Mouse (Mus musculus): ENCODE measurements around the gene Car5a. TPM values are rescaled to one million over a fixed set of nuclear protein-coding genes. Genes with fewer than 3 reads are reported as not detected.
A peak's percentile ranks its signal among the peaks of the same experiment; 100 is the strongest.

Car5a gene
- polyA plus RNA-seq, 1 experiment from 2014 or later: not detected

DNA sequence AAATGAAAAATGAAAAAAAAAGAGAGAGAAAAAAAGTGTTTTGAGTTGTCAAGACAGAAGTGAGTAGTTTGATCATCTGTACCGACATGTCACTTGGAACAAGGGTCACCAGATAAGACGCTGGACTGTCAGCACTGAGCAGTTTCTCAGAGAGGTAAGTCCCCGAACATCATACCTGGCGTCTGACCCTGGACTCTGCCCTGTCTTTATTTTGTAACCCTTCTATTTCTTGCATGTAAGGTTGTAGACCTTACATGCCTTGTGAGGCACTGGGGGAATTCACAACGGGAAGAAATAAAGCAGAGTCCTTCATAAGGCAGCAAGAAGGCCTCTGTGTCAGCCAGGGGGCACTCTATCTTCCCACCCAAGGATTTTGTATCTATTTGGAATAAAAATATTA lies 20.0 kb downstream of the Car5a start:
- 75% methylated on average over 5 of the region's 5 CpGs for WGBS
- no peak for DNase-seq (ENCODE audit: low spot score)
- H3K27ac ChIP-seq: no peak overlapping the region
- H3K4me1 ChIP-seq: peaks cover 10% of the 10 kb centered on the region
- no peak overlapping the region for H3K4me3 ChIP-seq
- H3K36me3 ChIP-seq: no peaks in the 10 kb centered on the region
- peaks cover 5% of the 10 kb centered on the region; the same call in 1 of the 2 replicates for H3K27me3 ChIP-seq (ENCODE audit: insufficient read depth, poor library complexity, severe bottlenecking)
- H3K9me3 ChIP-seq: no peaks in the 10 kb centered on the region

DNA sequence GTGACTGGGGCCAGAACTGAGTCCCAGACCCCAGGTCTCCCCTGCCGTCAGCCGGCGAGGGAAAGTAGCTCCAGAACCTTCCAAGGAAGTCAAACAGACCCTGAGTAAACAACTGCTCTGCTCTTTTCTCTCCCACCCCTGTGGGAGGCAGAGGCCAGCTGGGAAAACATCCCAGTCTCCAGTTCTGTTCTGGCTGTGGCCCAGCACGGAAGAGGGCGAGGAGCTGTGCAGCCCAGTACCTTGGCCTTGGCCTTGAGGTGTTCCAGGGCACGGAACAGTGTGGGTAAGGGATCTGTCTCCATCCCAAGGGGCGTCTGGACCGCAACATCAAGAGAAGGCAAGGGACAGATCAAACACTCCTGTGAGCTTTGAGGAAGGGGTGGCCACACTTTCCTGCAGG lies 22.6 kb downstream of the Car5a start:
- no peak overlapping the region for H3K4me3 ChIP-seq
- peak; percentile 74 for DNase-seq (ENCODE audit: low spot score)
- peak overlapping the region; percentile 38; the same call in 1 of the 2 replicates for H3K27ac ChIP-seq
- peaks cover 5% of the 10 kb centered on the region; the same call in 1 of the 2 replicates for H3K27me3 ChIP-seq (ENCODE audit: insufficient read depth, poor library complexity, severe bottlenecking)
- no peaks in the 10 kb centered on the region for H3K9me3 ChIP-seq
- peaks cover 12% of the 10 kb centered on the region for H3K4me1 ChIP-seq
- H3K36me3 ChIP-seq: no peaks in the 10 kb centered on the region
- WGBS: 57% methylated on average over 8 of the region's 8 CpGs

DNA sequence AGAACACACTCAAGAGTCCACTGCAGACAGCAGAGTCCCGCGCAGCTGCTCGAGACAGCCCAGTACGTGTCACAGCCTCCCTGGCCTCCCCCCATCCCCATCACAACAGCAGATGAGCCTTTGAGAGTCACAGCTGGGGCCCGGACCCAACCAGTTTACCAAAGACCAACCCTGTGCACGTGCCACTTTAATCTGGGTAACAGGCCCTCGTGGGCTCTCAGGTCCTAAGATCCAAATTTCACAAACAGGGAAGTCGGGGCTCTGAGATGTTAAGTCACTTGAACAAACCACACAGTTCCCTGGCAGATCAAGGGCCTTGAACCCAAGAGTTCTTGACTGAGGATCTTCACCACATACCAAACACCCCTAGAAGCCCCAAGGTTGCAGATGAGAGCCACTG lies 23.1 kb downstream of the Car5a start:
- Histone ChIP-seq H3K27me3 (ENCODE audit: insufficient read depth, poor library complexity, severe bottlenecking) (peaks cover 1% of the 10 kb centered on the region; the same call in 1 of the 2 replicates), H3K4me3 (no peak overlapping the region), H3K27ac (peak overlapping the region; percentile 38; the same call in 1 of the 2 replicates), H3K4me1 (peaks cover 12% of the 10 kb centered on the region), H3K9me3 (no peaks in the 10 kb centered on the region), H3K36me3 (no peaks in the 10 kb centered on the region)
- DNase-seq (ENCODE audit: low spot score): peak; percentile 68
- 78% methylated on average over 8 of the region's 8 CpGs for WGBS

DNA sequence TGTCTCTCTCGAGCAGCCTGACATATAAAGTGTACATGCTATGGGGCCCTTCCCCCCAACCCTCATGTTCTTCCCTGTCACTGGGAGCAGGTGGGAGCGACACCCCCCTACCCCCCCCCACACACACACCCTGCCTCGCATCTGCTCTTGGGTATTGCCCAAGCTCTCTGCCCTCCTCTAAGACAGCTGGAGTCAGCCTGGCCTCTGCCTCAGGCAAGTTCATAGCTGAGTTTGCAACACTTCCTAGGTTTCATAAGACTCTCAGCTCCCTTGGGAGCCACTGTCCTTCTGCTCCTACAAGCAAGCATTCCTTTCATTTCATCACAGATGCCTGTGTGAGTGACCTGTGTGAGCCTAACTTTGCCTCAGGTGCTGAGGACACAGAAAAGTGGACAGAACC lies 25.0 kb downstream of the Car5a start:
- no peak for DNase-seq (ENCODE audit: low spot score)
- H3K36me3 ChIP-seq: no peaks in the 10 kb centered on the region
- H3K4me3 ChIP-seq: no peak overlapping the region
- WGBS: 49% methylated on average over 3 of the region's 3 CpGs
- no peaks in the 10 kb centered on the region; the same call in 1 of the 2 replicates for H3K27me3 ChIP-seq (ENCODE audit: insufficient read depth, poor library complexity, severe bottlenecking)
- no peak overlapping the region for H3K27ac ChIP-seq
- H3K9me3 ChIP-seq: no peaks in the 10 kb centered on the region
- H3K4me1 ChIP-seq: peaks cover 12% of the 10 kb centered on the region

DNA sequence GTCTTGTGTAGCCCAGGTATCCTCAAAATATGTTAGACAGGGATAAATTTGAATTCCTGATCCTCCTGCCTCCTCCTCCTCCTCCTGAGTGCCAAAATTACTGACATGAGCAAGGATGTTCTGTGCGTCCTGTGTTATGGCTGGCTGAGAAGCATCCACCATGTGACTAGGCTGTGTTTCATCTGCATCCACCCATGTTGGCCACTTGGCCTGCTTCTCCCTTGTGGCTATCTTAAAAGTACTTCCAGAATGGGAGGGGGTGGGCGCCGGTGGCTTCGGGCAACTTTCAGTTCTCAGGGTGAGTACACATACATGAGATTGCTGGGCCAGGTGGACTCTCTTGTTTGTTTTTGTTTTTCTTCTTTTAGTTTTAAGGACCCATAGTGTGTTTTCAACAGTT lies 25.5 kb downstream of the Car5a start:
- Histone ChIP-seq H3K36me3 (no peaks in the 10 kb centered on the region), H3K27ac (no peak overlapping the region), H3K27me3 (ENCODE audit: insufficient read depth, poor library complexity, severe bottlenecking) (peaks cover 4% of the 10 kb centered on the region), H3K4me3 (no peak overlapping the region), H3K9me3 (no peaks in the 10 kb centered on the region), H3K4me1 (peaks cover 12% of the 10 kb centered on the region)
- DNase-seq (ENCODE audit: low spot score): no peak
- WGBS: 64% methylated on average over 4 of the region's 4 CpGs

DNA sequence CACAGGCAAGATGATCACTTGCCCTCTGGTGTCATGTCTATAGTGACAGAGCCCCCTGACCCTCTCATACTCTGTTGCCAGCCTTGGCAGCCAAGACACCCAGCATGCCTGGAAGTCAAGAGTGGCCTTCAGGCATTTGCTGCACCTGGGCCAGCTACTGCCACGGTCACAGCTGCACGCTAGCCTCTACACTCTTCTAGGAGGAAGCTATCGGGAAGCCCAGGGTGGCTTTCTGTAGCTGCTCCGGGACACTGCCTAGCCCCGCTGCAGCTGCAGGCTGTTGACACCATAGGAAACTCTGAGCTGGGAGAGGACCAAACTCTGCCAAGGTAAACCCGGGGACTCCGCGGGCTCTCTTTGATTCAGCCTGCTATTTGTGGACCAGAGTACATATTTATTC lies 31.3 kb downstream of the Car5a start:
- 80% methylated on average over 8 of the region's 8 CpGs for WGBS
- DNase-seq (ENCODE audit: low spot score): no peak

DNA sequence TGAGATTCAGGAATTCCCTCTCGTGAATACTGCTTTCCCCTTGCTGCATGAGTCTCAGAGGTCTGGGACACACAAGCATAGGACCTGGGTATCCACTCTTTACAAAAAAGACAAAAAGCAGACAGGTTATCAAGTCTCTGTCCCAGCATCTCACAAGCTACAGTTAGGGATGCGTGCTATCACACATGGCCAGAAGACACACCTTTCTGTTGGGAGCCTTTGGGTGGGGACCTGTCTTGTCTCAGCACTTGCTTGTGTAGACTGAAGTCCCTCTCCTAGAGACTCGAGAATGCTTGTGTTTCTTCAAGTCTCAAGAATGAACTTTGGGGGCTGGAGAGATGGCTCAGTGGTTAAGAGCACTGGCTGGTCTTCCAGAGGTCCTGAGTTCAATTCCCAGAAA lies 31.9 kb downstream of the Car5a start:
- peaks cover 16% of the 10 kb centered on the region for H3K4me1 ChIP-seq
- peaks cover 34% of the 10 kb centered on the region for H3K27me3 ChIP-seq (ENCODE audit: insufficient read depth, poor library complexity, severe bottlenecking)
- 70% methylated on average over 3 of the region's 3 CpGs for WGBS
- no peak overlapping the region for H3K27ac ChIP-seq
- H3K4me3 ChIP-seq: no peak overlapping the region
- H3K36me3 ChIP-seq: no peaks in the 10 kb centered on the region
- DNase-seq (ENCODE audit: low spot score): no peak
- no peaks in the 10 kb centered on the region for H3K9me3 ChIP-seq

More for the DNA sequence above, 31.3 kb downstream of the Car5a start:
- Histone ChIP-seq H3K27me3 (ENCODE audit: insufficient read depth, poor library complexity, severe bottlenecking) (peaks cover 30% of the 10 kb centered on the region), H3K4me1 (0 out of 2 replicates have a peak, but pooled peaks cover 11% of the 10 kb centered on the region), H3K9me3 (no peaks in the 10 kb centered on the region), H3K36me3 (no peaks in the 10 kb centered on the region), H3K27ac (no peak overlapping the region), H3K4me3 (no peak overlapping the region)

DNA sequence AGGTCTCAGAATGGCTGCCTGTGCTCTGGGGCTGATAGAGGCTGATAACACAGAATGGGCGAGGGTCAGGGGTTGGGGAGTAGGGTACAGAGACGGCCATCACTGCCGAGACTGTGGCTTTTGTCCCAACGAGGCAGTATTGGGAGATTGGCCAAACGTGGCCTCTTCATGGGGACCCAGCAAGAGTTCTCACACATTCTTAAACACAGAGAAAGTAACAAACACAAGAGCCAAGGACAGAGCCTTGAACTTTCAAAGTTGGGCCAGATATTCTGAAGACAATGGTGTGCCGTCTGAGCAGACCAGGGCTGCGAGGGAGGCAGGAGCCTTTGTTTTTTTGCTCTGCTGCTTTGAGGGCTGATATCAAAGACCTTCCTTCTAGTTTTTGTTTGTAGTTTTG lies 32.7 kb downstream of the Car5a start:
- peaks cover 24% of the 10 kb centered on the region for H3K4me1 ChIP-seq
- DNase-seq (ENCODE audit: low spot score): no peak
- H3K9me3 ChIP-seq: no peaks in the 10 kb centered on the region
- no peak overlapping the region for H3K27ac ChIP-seq
- H3K4me3 ChIP-seq: no peak overlapping the region
- 69% methylated on average over 7 of the region's 7 CpGs for WGBS
- H3K36me3 ChIP-seq: no peaks in the 10 kb centered on the region
- H3K27me3 ChIP-seq (ENCODE audit: insufficient read depth, poor library complexity, severe bottlenecking): peaks cover 34% of the 10 kb centered on the region

DNA sequence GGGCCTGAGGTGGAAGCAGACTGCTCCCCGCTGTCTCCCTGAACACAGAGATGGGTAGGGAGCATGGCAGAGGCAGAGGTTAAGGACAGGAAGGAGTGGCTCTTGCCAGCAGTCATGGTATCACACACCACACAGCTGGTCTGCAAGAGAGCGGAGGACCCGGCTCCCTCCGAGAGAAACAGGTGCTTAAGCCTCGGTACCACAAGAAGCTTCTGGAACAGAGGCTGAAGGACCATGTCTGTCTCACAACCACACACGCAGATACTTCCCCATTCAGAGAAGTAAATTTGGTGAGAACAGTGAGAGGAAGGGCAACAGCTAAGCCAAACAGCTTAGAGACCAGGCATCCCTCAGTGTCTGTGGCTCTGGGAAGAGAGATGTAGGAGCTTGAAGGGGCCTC lies 33.3 kb downstream of the Car5a start:
- Histone ChIP-seq H3K4me3 (no peak overlapping the region), H3K27ac (no peak overlapping the region), H3K27me3 (ENCODE audit: insufficient read depth, poor library complexity, severe bottlenecking) (peaks cover 34% of the 10 kb centered on the region), H3K4me1 (peaks cover 29% of the 10 kb centered on the region), H3K9me3 (no peaks in the 10 kb centered on the region), H3K36me3 (no peaks in the 10 kb centered on the region)
- 86% methylated on average over 6 of the region's 6 CpGs for WGBS
- no peak for DNase-seq (ENCODE audit: low spot score)

DNA sequence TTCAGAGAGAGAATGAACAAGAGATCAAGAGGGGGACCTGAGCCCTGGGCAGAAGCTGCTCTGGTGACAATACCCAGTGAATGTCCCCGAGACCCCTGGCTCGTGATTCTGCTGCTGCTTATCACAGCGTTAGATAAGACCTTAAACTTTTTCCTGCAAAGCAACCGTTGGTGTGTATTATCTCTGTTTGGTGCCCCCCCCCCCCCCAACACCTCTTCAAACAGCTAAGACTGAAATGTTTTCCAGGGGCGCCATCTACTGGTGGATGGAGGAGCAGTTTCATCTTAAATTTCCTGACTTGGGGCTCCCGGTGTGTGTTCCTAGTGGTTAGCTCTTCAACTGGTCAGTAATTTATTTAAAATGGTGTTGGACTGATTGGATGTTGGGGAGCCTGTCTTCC lies 35.0 kb downstream of the Car5a start:
- Histone ChIP-seq H3K36me3 (no peaks in the 10 kb centered on the region), H3K4me1 (peaks cover 39% of the 10 kb centered on the region), H3K9me3 (no peaks in the 10 kb centered on the region), H3K4me3 (no peak overlapping the region), H3K27me3 (ENCODE audit: insufficient read depth, poor library complexity, severe bottlenecking) (peaks cover 34% of the 10 kb centered on the region), H3K27ac (no peak overlapping the region)
- DNase-seq (ENCODE audit: low spot score): peak; percentile 86
- 3% methylated on average over 6 of the region's 6 CpGs for WGBS

DNA sequence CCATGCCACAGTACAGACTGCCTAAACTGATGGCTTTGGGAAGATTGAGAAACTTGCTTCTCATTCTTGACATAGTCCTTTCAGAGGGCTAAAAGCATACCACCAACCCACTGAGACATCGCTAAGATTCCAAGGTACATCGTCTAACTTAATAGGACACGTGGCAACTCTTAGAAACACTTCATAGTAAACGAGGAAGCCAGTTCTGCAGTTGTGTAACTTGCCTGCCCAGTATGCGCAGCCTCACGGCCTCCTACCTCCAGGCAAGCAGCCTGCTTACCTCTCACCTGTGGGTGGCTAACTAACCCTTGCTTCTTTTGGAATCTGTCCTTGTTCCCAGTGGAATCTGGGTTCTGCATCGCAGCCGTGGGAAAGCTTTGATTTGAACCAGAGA lies 35.6 kb downstream of the Car5a start:
- Histone ChIP-seq H3K27ac (no peak overlapping the region), H3K4me3 (no peak overlapping the region), H3K27me3 (ENCODE audit: insufficient read depth, poor library complexity, severe bottlenecking) (peaks cover 30% of the 10 kb centered on the region), H3K36me3 (no peaks in the 10 kb centered on the region), H3K4me1 (peaks cover 43% of the 10 kb centered on the region), H3K9me3 (no peaks in the 10 kb centered on the region)
- DNase-seq (ENCODE audit: low spot score): no peak
- 59% methylated on average over 8 of the region's 8 CpGs for WGBS

DNA sequence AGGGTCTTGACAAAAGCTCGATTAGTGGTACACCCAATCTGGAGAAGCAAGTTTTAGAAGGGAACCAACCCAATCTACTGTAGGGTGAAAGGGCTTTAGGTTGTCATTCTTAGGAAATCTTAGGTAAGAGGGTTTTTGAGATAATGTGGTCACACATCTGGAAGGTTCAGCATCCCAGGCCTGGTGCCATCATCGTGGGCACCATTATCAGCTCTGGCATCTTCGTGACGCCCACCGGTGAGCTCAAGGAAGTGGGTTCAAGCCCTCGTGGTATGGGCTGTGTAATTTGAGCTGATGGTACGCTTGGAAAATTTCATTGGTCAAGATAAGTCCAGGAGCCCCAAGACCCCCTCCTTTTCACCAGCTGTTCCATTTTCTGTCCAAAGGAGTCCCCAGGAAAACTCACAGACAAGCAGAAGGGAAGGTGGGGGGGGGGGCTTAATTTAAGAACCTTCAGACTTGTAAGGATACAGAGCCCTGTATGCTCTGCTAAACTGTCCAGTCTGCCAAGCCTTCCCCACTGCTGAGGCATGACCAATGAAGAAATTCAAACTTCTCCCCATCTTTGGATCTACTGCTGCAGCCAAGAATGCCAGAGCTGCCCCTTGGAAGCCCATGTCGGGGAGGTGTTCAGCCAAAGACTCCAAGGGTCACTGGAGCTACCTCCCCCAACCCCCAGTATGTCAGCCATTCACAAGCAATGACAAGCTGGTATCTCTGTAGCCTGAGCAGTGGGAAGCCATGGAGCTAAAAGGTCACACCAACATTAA lies 36.1 kb downstream of the Car5a start:
- WGBS: 47% methylated on average over 8 of the region's 8 CpGs
- no peak for DNase-seq (ENCODE audit: low spot score)
- no peak overlapping the region for H3K27ac ChIP-seq
- no peaks in the 10 kb centered on the region for H3K9me3 ChIP-seq
- H3K4me3 ChIP-seq: peak overlapping the region; percentile 83
- peaks cover 25% of the 10 kb centered on the region for H3K27me3 ChIP-seq (ENCODE audit: insufficient read depth, poor library complexity, severe bottlenecking)
- H3K36me3 ChIP-seq: no peaks in the 10 kb centered on the region
- peaks cover 49% of the 10 kb centered on the region for H3K4me1 ChIP-seq

DNA sequence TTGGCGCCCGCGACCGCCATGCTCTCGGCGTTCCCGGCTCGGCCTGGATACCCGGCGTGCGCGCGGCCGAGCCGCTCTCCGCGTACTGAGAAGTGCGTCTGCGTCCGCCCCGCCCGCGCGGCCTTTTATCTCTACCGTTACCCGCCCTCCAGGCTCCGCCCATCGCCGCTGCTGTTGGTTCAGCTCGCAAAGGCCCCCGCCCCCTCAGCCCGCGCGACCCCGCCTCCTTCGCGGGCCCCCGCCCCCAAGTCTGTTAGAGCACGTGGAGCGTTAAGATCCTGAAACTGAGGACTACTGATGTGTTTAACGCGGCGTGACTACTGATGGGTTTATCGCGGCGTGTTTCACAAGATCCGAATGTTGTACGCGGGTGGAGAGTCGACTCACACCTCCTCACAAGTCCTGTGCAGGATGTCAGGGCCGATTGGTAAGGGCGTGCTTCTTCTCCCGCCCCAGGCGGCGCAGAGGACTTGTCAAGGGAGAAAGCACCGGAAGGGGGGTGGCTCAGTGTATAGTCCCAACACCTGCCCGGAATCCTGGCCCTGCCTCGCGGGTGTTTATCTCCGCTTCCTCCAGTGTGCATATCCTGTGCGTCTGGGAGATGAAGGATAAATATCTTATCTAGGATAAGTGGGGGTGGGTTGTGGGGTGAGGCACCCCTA lies 37.0 kb downstream of the Car5a start, which contains the start of gene Slc7a5:
Slc7a5 (minus strand) TSS at position 108 of the 662 bp plus-strand sequence.
- peaks cover 21% of the 10 kb centered on the region for H3K27me3 ChIP-seq (ENCODE audit: insufficient read depth, poor library complexity, severe bottlenecking)
- WGBS: under 1% methylated on average over 56 of the region's 61 CpGs
- H3K27ac ChIP-seq: peak within 1 kb of the TSS; percentile 89
- DNase-seq (ENCODE audit: low spot score): peak; percentile 98
- H3K9me3 ChIP-seq: no peaks in the 10 kb centered on the region
- peaks cover 57% of the 10 kb centered on the region for H3K4me1 ChIP-seq
- peak within 1 kb of the TSS; percentile 83 for H3K4me3 ChIP-seq
- H3K36me3 ChIP-seq: no peaks in the 10 kb centered on the region

All from heart, embryonic 10.5 days (tissue).